Mouse (Mus musculus): ENCODE measurements around the gene Myo1h. TPM values are rescaled to one million over a fixed set of nuclear protein-coding genes. Genes with fewer than 3 reads are reported as not detected.

Gene Myo1h
- polyA plus RNA-seq (2014; fragmentation: Illumina TruSeq; extraction: RNeasy Lipid Tissue Mini Kit (QIAGEN cat#74804); ENCODE audit: low read depth, low replicate concordance), result 0.26 TPM

GRCm38 (mm10) chr5:114288874-114289273, at the start of gene Myo1h:
Gene Myo1h, plus strand, starts transcription at chr5:114289166.

GRCm38 (mm10) chr5:114273693-114274402, 15.1 kb upstream of the Myo1h start, which contains the start of gene Foxn4:
Gene Foxn4, minus strand, starts transcription at chr5:114273807.

GRCm38 (mm10) chr5:114380209-114381012, 91.4 kb downstream of the Myo1h start, which contains the start of the genes Kctd10 and Ube3b:
Gene Kctd10, minus strand, starts transcription at chr5:114380508.
Gene Ube3b, plus strand, starts transcription at chr5:114380607.

Other genes with a start within 250 kb of the Myo1h start
- 7.7 TPM for gene Usp30, start 223.7 kb upstream of the Myo1h start, polyA plus RNA-seq (2014; fragmentation: Illumina TruSeq; extraction: RNeasy Lipid Tissue Mini Kit (QIAGEN cat#74804); ENCODE audit: low read depth, low replicate concordance)
- not detected for gene Svop, start 197.6 kb upstream of the Myo1h start, polyA plus RNA-seq (2014; fragmentation: Illumina TruSeq; extraction: RNeasy Lipid Tissue Mini Kit (QIAGEN cat#74804); ENCODE audit: low read depth, low replicate concordance)
- 2.4 TPM for gene Alkbh2, start 160.9 kb upstream of the Myo1h start, polyA plus RNA-seq (2014; fragmentation: Illumina TruSeq; extraction: RNeasy Lipid Tissue Mini Kit (QIAGEN cat#74804); ENCODE audit: low read depth, low replicate concordance)
- 22.5 TPM for gene Ung, start 158.8 kb upstream of the Myo1h start, polyA plus RNA-seq (2014; fragmentation: Illumina TruSeq; extraction: RNeasy Lipid Tissue Mini Kit (QIAGEN cat#74804); ENCODE audit: low read depth, low replicate concordance)
- gene Acacb, start 142.6 kb upstream of the Myo1h start, polyA plus RNA-seq (2014; fragmentation: Illumina TruSeq; extraction: RNeasy Lipid Tissue Mini Kit (QIAGEN cat#74804); ENCODE audit: low read depth, low replicate concordance), result 122 TPM
- gene Foxn4, start 15.4 kb upstream of the Myo1h start, polyA plus RNA-seq (2014; fragmentation: Illumina TruSeq; extraction: RNeasy Lipid Tissue Mini Kit (QIAGEN cat#74804); ENCODE audit: low read depth, low replicate concordance), result not detected
- 47.1 TPM for gene Kctd10, start 91.3 kb downstream of the Myo1h start, polyA plus RNA-seq (2014; fragmentation: Illumina TruSeq; extraction: RNeasy Lipid Tissue Mini Kit (QIAGEN cat#74804); ENCODE audit: low read depth, low replicate concordance)
- gene Ube3b, start 91.4 kb downstream of the Myo1h start, polyA plus RNA-seq (2014; fragmentation: Illumina TruSeq; extraction: RNeasy Lipid Tissue Mini Kit (QIAGEN cat#74804); ENCODE audit: low read depth, low replicate concordance), result 68.8 TPM
- 33.6 TPM for gene Mmab, start 154.9 kb downstream of the Myo1h start, polyA plus RNA-seq (2014; fragmentation: Illumina TruSeq; extraction: RNeasy Lipid Tissue Mini Kit (QIAGEN cat#74804); ENCODE audit: low read depth, low replicate concordance)
- gene Mvk, start 155.1 kb downstream of the Myo1h start, polyA plus RNA-seq (2014; fragmentation: Illumina TruSeq; extraction: RNeasy Lipid Tissue Mini Kit (QIAGEN cat#74804); ENCODE audit: low read depth, low replicate concordance), result 10.8 TPM

All from heart, adult 10 weeks (tissue).